Mouse (Mus musculus): ENCODE results near the gene Dctn3.

DNA sequence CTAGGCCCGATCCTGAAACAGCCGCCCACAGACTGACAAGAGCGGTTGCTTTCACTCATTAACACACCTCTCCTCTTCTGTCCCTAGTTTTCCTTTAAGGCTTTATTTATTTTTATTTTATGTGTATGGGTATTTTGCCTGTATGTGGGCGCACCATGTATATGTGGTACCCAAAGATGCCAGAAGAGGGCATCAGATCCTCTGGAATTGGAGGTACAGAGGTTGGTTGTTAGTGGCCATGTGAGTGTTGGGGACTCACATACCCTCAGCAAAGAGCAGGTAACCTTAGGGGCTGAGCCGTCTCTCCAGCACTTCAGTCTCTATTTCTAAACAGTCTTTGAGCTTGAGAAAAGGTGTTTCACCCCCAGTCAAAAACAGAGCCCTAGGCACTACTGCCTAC, 7.4 kb downstream of the Dctn3 start:
- TF ChIP-seq CTCF (conservative IDR thresholded peaks at IDR 0.05; ENCODE audit: low read length) (peak; percentile 40), POU5F1 (IDR thresholded peaks at IDR 0.05; ENCODE audit: borderline replicate concordance, low read length) (no peak)

Data from E14TG2a.4 (cell line).